Mouse (Mus musculus) splenic B cell, adult 2 months (primary cell): ENCODE measurements around the gene Gcnt3.

ENCODE experiments used
- DNase-seq: peaks from one replicate; pipeline ENCODE4 v3.0.0-alpha.2; 2011; ENCODE audit warnings: low read depth, low spot score
- H3K27me3 ChIP-seq: 2 replicates; pipeline ENCODE4 v1.6.1; 2012; ENCODE audit warnings: mild to moderate bottlenecking, low read length, moderate library complexity, mixed read lengths; ENCODE audit not compliant: control insufficient read depth, poor library complexity, insufficient read depth, severe bottlenecking
- H3K36me3 ChIP-seq: 2 replicates; pipeline ENCODE4 v1.6.1; 2012; ENCODE audit warnings: mild to moderate bottlenecking, low read length, moderate library complexity, mixed read lengths; ENCODE audit not compliant: control insufficient read depth, poor library complexity, insufficient read depth, severe bottlenecking

Gcnt3 gene

GRCm38 (mm10) chr9:70006984-70007383, 30.9 kb downstream of the Gcnt3 start:
- Histone ChIP-seq H3K36me3 (peaks cover 16% of the 10 kb centered on the region; the same call in 1 of the 2 replicates), H3K27me3 (no peaks in the 10 kb centered on the region)
- DNase-seq, result no peak

GRCm38 (mm10) chr9:70003516-70003915, 34.4 kb downstream of the Gcnt3 start:
- no peak for DNase-seq
- Histone ChIP-seq H3K36me3 (peaks cover 21% of the 10 kb centered on the region; the same call in 1 of the 2 replicates), H3K27me3 (no peaks in the 10 kb centered on the region)

GRCm38 (mm10) chr9:69999318-69999717, 38.6 kb downstream of the Gcnt3 start:
- peak; percentile 27 for DNase-seq
- H3K36me3 ChIP-seq, result peaks cover 23% of the 10 kb centered on the region
- H3K27me3 ChIP-seq, result no peaks in the 10 kb centered on the region

- no peaks in the 10 kb centered on the region for H3K27me3 ChIP-seq
- H3K36me3 ChIP-seq, result peaks cover 14% of the 10 kb centered on the region
- DNase-seq, result no peak
Measured at GRCm38 (mm10) chr9:69994547-69994946, 43.3 kb downstream of the Gcnt3 start.

- no peak for DNase-seq
- no peaks in the 10 kb centered on the region for H3K27me3 ChIP-seq
- peaks cover 9% of the 10 kb centered on the region for H3K36me3 ChIP-seq
Measured at GRCm38 (mm10) chr9:69993479-69993878, 44.4 kb downstream of the Gcnt3 start.

GRCm38 (mm10) chr9:69992841-69993277, 45.0 kb downstream of the Gcnt3 start:
- Histone ChIP-seq H3K27me3 (no peaks in the 10 kb centered on the region), H3K36me3 (peaks cover 8% of the 10 kb centered on the region)
- peak; percentile 46 for DNase-seq

- H3K27me3 ChIP-seq, result no peaks in the 10 kb centered on the region
- DNase-seq, result peak; percentile 44
- no peaks in the 10 kb centered on the region for H3K36me3 ChIP-seq
Measured at GRCm38 (mm10) chr9:69990346-69990745, 47.5 kb downstream of the Gcnt3 start.

- Histone ChIP-seq H3K27me3 (no peaks in the 10 kb centered on the region), H3K36me3 (no peaks in the 10 kb centered on the region)
- peak; percentile 85 for DNase-seq
Measured at GRCm38 (mm10) chr9:69989303-69990121, 48.4 kb downstream of the Gcnt3 start, which contains the start of gene Bnip2. Gene Bnip2, plus strand, starts transcription at chr9:69989466.

GRCm38 (mm10) chr9:69988706-69989302, 49.1 kb downstream of the Gcnt3 start:
- H3K27me3 ChIP-seq, result no peaks in the 10 kb centered on the region
- no peak for DNase-seq

GRCm38 (mm10) chr9:69987579-69987978, 50.3 kb downstream of the Gcnt3 start:
- Histone ChIP-seq H3K36me3 (no peaks in the 10 kb centered on the region), H3K27me3 (no peaks in the 10 kb centered on the region)
- DNase-seq, result peak; percentile 82

More at GRCm38 (mm10) chr9:69988706-69989302, 49.1 kb downstream of the Gcnt3 start:
- H3K36me3 ChIP-seq, result no peaks in the 10 kb centered on the region

GRCm38 (mm10) chr9:69986571-69986970, 51.3 kb downstream of the Gcnt3 start:
- DNase-seq, result no peak
- Histone ChIP-seq H3K27me3 (no peaks in the 10 kb centered on the region), H3K36me3 (no peaks in the 10 kb centered on the region)

GRCm38 (mm10) chr9:69986063-69986462, 51.8 kb downstream of the Gcnt3 start:
- Histone ChIP-seq H3K36me3 (no peaks in the 10 kb centered on the region), H3K27me3 (no peaks in the 10 kb centered on the region)
- DNase-seq, result no peak

GRCm38 (mm10) chr9:69985526-69985925, 52.4 kb downstream of the Gcnt3 start:
- DNase-seq, result no peak
- H3K27me3 ChIP-seq, result no peaks in the 10 kb centered on the region

More at GRCm38 (mm10) chr9:69985526-69985925, 52.4 kb downstream of the Gcnt3 start:
- H3K36me3 ChIP-seq, result no peaks in the 10 kb centered on the region
